Mouse (Mus musculus): Measurements from ENCODE around the gene C1ra. TPM values are rescaled to one million over a fixed set of nuclear protein-coding genes. Genes with fewer than 3 reads are reported as not detected.

Gene C1ra
- polyA plus RNA-seq, 1 experiment from 2014 or later, result 7.5 TPM

- H3K27ac ChIP-seq (ENCODE audit: low read depth, low read length), result no peak overlapping the region
- no peak for TF ChIP-seq CTCF (IDR thresholded peaks at IDR 0.05; ENCODE audit: low read depth)
- no peaks in the 10 kb centered on the region for H3K9me3 ChIP-seq (ENCODE audit: control insufficient read depth)
- no peaks in the 10 kb centered on the region for H3K27me3 ChIP-seq (replicated peaks; ENCODE audit: control insufficient read depth, insufficient read depth, low read length)
- H3K4me2 ChIP-seq (replicated peaks; ENCODE audit: low read depth), result no peak overlapping the region
- H3K9ac ChIP-seq (ENCODE audit: low read depth, low read length), result no peak overlapping the region
- H3K36me3 ChIP-seq (ENCODE audit: control insufficient read depth, insufficient read depth), result no peaks in the 10 kb centered on the region
- no peak for ATAC-seq
- H3K4me1 ChIP-seq (replicated peaks; ENCODE audit: control insufficient read depth, insufficient read depth, low read length), result no peaks in the 10 kb centered on the region; the same call in 1 of the 2 replicates
- no peak overlapping the region for H3K4me3 ChIP-seq (ENCODE audit: low read depth, low read length)
- whole genome bisulfite sequencing, result 62% methylated on average over 7 of the region's 7 CpGs
These were observed 27.4 kb upstream of the C1ra start for GRCm38 (mm10) chr6:124484851-124485250.

- no peak for ATAC-seq
- no peaks in the 10 kb centered on the region; the same call in 1 of the 2 replicates for H3K4me1 ChIP-seq (replicated peaks; ENCODE audit: control insufficient read depth, insufficient read depth, low read length)
- 48% methylated on average over 21 of the region's 21 CpGs for WGBS
- H3K4me2 ChIP-seq (replicated peaks; ENCODE audit: low read depth), result peak overlapping the region; percentile 10; the same call in 1 of the 2 replicates
- no peak for TF ChIP-seq CTCF (IDR thresholded peaks at IDR 0.05; ENCODE audit: low read depth)
- no peaks in the 10 kb centered on the region for H3K9me3 ChIP-seq (ENCODE audit: control insufficient read depth)
- H3K27me3 ChIP-seq (replicated peaks; ENCODE audit: control insufficient read depth, insufficient read depth, low read length), result no peaks in the 10 kb centered on the region
- no peak overlapping the region for H3K4me3 ChIP-seq (ENCODE audit: low read depth, low read length)
- H3K9ac ChIP-seq (ENCODE audit: low read depth, low read length), result no peak overlapping the region
- H3K36me3 ChIP-seq (ENCODE audit: control insufficient read depth, insufficient read depth), result no peaks in the 10 kb centered on the region
- no peak overlapping the region for H3K27ac ChIP-seq (ENCODE audit: low read depth, low read length)
These were observed 26.6 kb upstream of the C1ra start for GRCm38 (mm10) chr6:124485414-124486144.

GRCm38 (mm10) chr6:124487509-124487908 is 24.7 kb upstream of the C1ra start:
- Histone ChIP-seq H3K27ac (ENCODE audit: low read depth, low read length) (no peak overlapping the region), H3K4me3 (ENCODE audit: low read depth, low read length) (no peak overlapping the region), H3K4me2 (replicated peaks; ENCODE audit: low read depth) (no peak overlapping the region), H3K4me1 (replicated peaks; ENCODE audit: control insufficient read depth, insufficient read depth, low read length) (no peaks in the 10 kb centered on the region; the same call in 1 of the 2 replicates), H3K36me3 (ENCODE audit: control insufficient read depth, insufficient read depth) (no peaks in the 10 kb centered on the region), H3K27me3 (replicated peaks; ENCODE audit: control insufficient read depth, insufficient read depth, low read length) (no peaks in the 10 kb centered on the region), H3K9ac (ENCODE audit: low read depth, low read length) (no peak overlapping the region), H3K9me3 (ENCODE audit: control insufficient read depth) (no peaks in the 10 kb centered on the region)
- TF ChIP-seq CTCF (IDR thresholded peaks at IDR 0.05; ENCODE audit: low read depth), result no peak
- ATAC-seq, result 0 out of 2 replicates have a peak, but pooled peaks have one; percentile 28
- 18% methylated on average over 2 of the region's 2 CpGs for WGBS

GRCm38 (mm10) chr6:124488952-124489351 is 23.3 kb upstream of the C1ra start:
- H3K4me2 ChIP-seq (replicated peaks; ENCODE audit: low read depth), result no peak overlapping the region
- no peaks in the 10 kb centered on the region for H3K27me3 ChIP-seq (replicated peaks; ENCODE audit: control insufficient read depth, insufficient read depth, low read length)
- no peak overlapping the region for H3K4me3 ChIP-seq (ENCODE audit: low read depth, low read length)
- TF ChIP-seq CTCF (IDR thresholded peaks at IDR 0.05; ENCODE audit: low read depth), result no peak
- no peak for ATAC-seq
- 0 out of 2 replicates have a peak, but pooled peaks cover 4% of the 10 kb centered on the region for H3K4me1 ChIP-seq (replicated peaks; ENCODE audit: control insufficient read depth, insufficient read depth, low read length)
- 81% methylated on average over 4 of the region's 4 CpGs for WGBS
- H3K9me3 ChIP-seq (ENCODE audit: control insufficient read depth), result no peaks in the 10 kb centered on the region
- H3K27ac ChIP-seq (ENCODE audit: low read depth, low read length), result no peak overlapping the region
- H3K9ac ChIP-seq (ENCODE audit: low read depth, low read length), result no peak overlapping the region
- H3K36me3 ChIP-seq (ENCODE audit: control insufficient read depth, insufficient read depth), result no peaks in the 10 kb centered on the region

GRCm38 (mm10) chr6:124491427-124491826 is 20.8 kb upstream of the C1ra start:
- no peak overlapping the region for H3K4me2 ChIP-seq (replicated peaks; ENCODE audit: low read depth)
- H3K27me3 ChIP-seq (replicated peaks; ENCODE audit: control insufficient read depth, insufficient read depth, low read length), result no peaks in the 10 kb centered on the region
- no peak overlapping the region for H3K9ac ChIP-seq (ENCODE audit: low read depth, low read length)
- 0 out of 2 replicates have a peak, but pooled peaks cover 4% of the 10 kb centered on the region for H3K4me1 ChIP-seq (replicated peaks; ENCODE audit: control insufficient read depth, insufficient read depth, low read length)
- no peaks in the 10 kb centered on the region for H3K36me3 ChIP-seq (ENCODE audit: control insufficient read depth, insufficient read depth)
- H3K27ac ChIP-seq (ENCODE audit: low read depth, low read length), result no peak overlapping the region
- ATAC-seq, result no peak
- TF ChIP-seq CTCF (IDR thresholded peaks at IDR 0.05; ENCODE audit: low read depth), result no peak
- 83% methylated on average over 6 of the region's 6 CpGs for WGBS
- H3K9me3 ChIP-seq (ENCODE audit: control insufficient read depth), result no peaks in the 10 kb centered on the region
- H3K4me3 ChIP-seq (ENCODE audit: low read depth, low read length), result no peak overlapping the region

- H3K27me3 ChIP-seq (replicated peaks; ENCODE audit: control insufficient read depth, insufficient read depth, low read length), result no peaks in the 10 kb centered on the region
- no peak within 1 kb of the TSS; the same call in 1 of the 2 replicates for H3K27ac ChIP-seq (ENCODE audit: low read depth, low read length)
These were observed 19.2 kb upstream of the C1ra start, which contains the start of gene C1rl for GRCm38 (mm10) chr6:124492842-124493561. TSS of gene C1rl (plus strand) at chr6:124493113.

More at GRCm38 (mm10) chr6:124492842-124493561, 19.2 kb upstream of the C1ra start, which contains the start of gene C1rl:
- no peaks in the 10 kb centered on the region for H3K36me3 ChIP-seq (ENCODE audit: control insufficient read depth, insufficient read depth)
- peak; percentile 96 for ATAC-seq
- no peaks in the 10 kb centered on the region for H3K9me3 ChIP-seq (ENCODE audit: control insufficient read depth)
- 0 out of 2 replicates have a peak, but pooled peaks cover 4% of the 10 kb centered on the region for H3K4me1 ChIP-seq (replicated peaks; ENCODE audit: control insufficient read depth, insufficient read depth, low read length)
- WGBS, result 22% methylated on average over 4 of the region's 4 CpGs
- no peak within 1 kb of the TSS for H3K4me3 ChIP-seq (ENCODE audit: low read depth, low read length)
- TF ChIP-seq CTCF (IDR thresholded peaks at IDR 0.05; ENCODE audit: low read depth), result peak; percentile 91
- no peak within 1 kb of the TSS for H3K9ac ChIP-seq (ENCODE audit: low read depth, low read length)
- H3K4me2 ChIP-seq (replicated peaks; ENCODE audit: low read depth), result no peak within 1 kb of the TSS; the same call in 1 of the 2 replicates

Measured in intestine, postnatal 0 days (tissue).